Mouse (Mus musculus) right cerebral cortex, postnatal 10 days (tissue): ENCODE data around the gene Naglu.

Experiments
- DNase-seq, 2 experiments: peaks; one replicate each; pipeline ENCODE4 v3.0.0; 2021; ENCODE audit warnings: low spot score in 2 of 2

Gene Naglu

GRCm38 (mm10) chr11:101069391-101070188 is at the start of gene Naglu:
Gene Naglu (plus strand): TSS chr11:101070012.
- DNase-seq, result peak; percentile 98

- peak; percentile 77 for DNase-seq
Observed at GRCm38 (mm10) chr11:101023371-101023770, 46.4 kb upstream of the Naglu start.

GRCm38 (mm10) chr11:101024001-101024400 is 45.8 kb upstream of the Naglu start:
- no peak for DNase-seq

GRCm38 (mm10) chr11:101027121-101027520 is 42.7 kb upstream of the Naglu start:
- no peak for DNase-seq

- peak in 1 of 2 experiments; percentile 34 for DNase-seq
Observed at GRCm38 (mm10) chr11:101029320-101029719, 40.5 kb upstream of the Naglu start.

GRCm38 (mm10) chr11:101030136-101030807 is 39.5 kb upstream of the Naglu start:
- DNase-seq, result peak in 1 of 2 experiments; percentile 23

- no peak for DNase-seq
Observed at GRCm38 (mm10) chr11:101030808-101031156, 39.0 kb upstream of the Naglu start.

- no peak for DNase-seq
Observed at GRCm38 (mm10) chr11:101031470-101031869, 38.3 kb upstream of the Naglu start.

GRCm38 (mm10) chr11:101033856-101034500 is 35.8 kb upstream of the Naglu start:
- DNase-seq, result no peak

GRCm38 (mm10) chr11:101034614-101035327 is 35.0 kb upstream of the Naglu start:
- DNase-seq, result no peak

- DNase-seq, result no peak
Observed at GRCm38 (mm10) chr11:101035328-101035695, 34.5 kb upstream of the Naglu start.

- DNase-seq, result no peak
Observed at GRCm38 (mm10) chr11:101037795-101038194, 32.0 kb upstream of the Naglu start.

- no peak for DNase-seq
Observed at GRCm38 (mm10) chr11:101045826-101046225, 24.0 kb upstream of the Naglu start.

- no peak for DNase-seq
Observed at GRCm38 (mm10) chr11:101046440-101046839, 23.4 kb upstream of the Naglu start.

- DNase-seq, result no peak
Observed at GRCm38 (mm10) chr11:101047502-101047901, 22.3 kb upstream of the Naglu start.

- no peak for DNase-seq
Observed at GRCm38 (mm10) chr11:101050359-101050758, 19.5 kb upstream of the Naglu start.

GRCm38 (mm10) chr11:101051051-101051493 is 18.7 kb upstream of the Naglu start:
- DNase-seq, result no peak

- no peak for DNase-seq
Observed at GRCm38 (mm10) chr11:101051617-101052016, 18.2 kb upstream of the Naglu start.

- DNase-seq, result no peak
Observed at GRCm38 (mm10) chr11:101052751-101053473, 16.9 kb upstream of the Naglu start.

- DNase-seq, result no peak
Observed at GRCm38 (mm10) chr11:101053974-101054373, 15.8 kb upstream of the Naglu start.

GRCm38 (mm10) chr11:101055418-101055817 is 14.4 kb upstream of the Naglu start:
- no peak for DNase-seq
